Mouse (Mus musculus): ENCODE results near the gene Polm.

DNA sequence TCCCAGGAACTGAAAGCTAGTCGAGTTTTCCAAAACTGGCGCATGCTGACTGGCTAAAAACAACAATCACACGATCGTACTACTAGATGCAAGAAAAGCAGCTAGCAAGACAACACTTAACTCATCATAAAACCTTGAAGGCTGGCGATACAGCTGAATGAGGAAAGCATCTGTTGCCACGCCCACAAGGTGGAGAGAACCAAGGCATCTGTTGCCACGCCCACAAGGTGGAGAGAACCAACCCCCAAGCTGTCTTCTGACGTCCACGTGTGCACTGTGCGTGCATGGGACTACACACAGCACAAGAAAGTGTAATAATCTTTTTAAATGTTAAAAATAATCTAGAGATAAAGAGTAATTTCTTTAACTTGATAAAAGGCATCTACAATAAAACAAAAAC is 24.4 kb downstream of the Polm start:
- TF ChIP-seq CTCF (IDR thresholded peaks at IDR 0.05; ENCODE audit: low read depth): no peak
- no peak for TF ChIP-seq EP300 (IDR thresholded peaks at IDR 0.05; ENCODE audit: low read depth)
